Mouse (Mus musculus) kidney, adult 11 months (tissue): ENCODE measurements around the gene Acbd6.

Experiments used
- DNase-seq: peaks from one replicate; pipeline ENCODE4 v3.0.0; 2022

Gene Acbd6

DNA sequence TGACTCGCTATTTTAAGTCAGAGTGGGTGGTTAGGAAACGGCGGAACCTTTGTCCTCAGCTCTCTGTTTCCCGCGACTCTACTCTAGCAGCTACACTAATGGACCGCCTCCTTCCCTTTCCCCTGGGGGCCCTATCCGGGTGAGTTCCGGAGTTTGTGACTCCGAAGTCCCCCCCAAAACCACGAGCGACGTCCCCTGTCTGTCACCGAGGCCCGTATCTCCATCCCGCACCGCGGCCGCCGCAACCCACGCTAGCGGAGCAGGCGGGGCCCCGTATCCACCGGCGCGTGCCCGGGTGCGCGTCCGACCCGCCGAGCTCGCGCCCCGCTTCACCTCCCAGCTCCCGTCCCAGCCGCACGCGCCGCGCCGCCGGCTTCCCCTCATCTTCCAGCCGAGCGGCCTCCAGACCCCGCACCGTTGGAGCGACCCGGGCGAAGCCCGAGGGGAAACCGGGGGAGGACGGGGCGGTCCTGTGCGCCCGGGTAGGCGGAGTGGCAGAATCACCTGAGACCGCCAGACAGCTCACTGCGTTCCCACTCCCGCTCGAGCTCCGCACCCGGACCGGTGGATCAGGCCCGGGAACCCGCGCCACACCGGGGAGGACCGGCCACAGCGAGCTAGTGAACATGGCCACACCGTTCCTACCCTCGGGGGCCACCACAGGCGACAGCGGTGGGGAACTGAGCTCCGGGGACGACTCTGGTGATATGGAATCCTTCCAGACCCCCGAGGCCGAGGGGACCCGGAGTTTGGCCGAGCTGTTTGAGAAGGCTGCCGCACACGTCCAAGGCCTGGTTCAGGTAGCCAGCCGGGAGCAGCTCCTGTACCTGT is at the start of gene Acbd6:
Gene Acbd6, plus strand, starts transcription at position 109 of the 831 bp plus-strand sequence.
- peak; percentile 76 for DNase-seq

- no peak for DNase-seq
Measured at GRCm38 (mm10) chr1:155510263-155510662, 47.7 kb upstream of the Acbd6 start.

GRCm38 (mm10) chr1:155515866-155516265 is 42.1 kb upstream of the Acbd6 start:
- DNase-seq: no peak

- peak; percentile 65 for DNase-seq
Measured at GRCm38 (mm10) chr1:155516594-155516993, 41.3 kb upstream of the Acbd6 start.

GRCm38 (mm10) chr1:155517060-155517459 is 40.9 kb upstream of the Acbd6 start:
- DNase-seq: no peak

DNA sequence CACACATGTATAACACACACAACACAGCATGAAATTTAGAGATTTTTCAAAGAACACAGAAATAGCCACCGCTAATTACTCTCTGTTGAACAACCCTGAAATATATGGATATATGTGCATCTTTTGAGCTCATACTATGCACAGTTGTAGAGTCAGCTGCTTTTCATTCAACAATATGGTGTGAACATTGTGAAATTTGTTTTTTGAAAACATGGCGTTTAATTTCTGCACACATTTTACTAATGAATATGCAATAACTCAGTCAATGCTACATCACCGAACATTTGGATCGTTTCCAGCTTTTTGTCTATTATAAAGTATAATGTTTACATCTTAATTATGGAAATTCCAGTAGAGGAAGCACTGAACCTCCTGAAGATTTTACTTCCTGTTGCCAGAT is 37.6 kb upstream of the Acbd6 start:
- DNase-seq: no peak

DNA sequence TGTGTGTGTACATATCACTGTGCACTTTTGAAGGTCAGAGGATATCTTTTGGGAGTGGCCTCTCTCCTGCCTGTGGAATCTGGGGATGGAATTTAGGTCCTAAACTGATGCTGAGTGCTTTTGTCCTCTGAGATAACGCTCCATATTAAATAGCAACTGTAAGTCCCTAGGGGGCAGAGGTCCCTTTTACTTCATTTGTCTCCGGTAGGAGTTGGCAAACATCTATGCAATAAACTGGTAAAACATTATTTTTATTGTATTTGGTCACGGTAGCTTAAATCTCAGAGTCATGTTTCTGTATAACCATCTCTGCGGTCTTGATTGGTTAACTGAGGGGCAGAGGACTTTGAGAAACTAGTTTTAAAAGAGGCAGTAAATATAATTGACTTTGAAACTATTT is 35.4 kb upstream of the Acbd6 start:
- no peak for DNase-seq

DNA sequence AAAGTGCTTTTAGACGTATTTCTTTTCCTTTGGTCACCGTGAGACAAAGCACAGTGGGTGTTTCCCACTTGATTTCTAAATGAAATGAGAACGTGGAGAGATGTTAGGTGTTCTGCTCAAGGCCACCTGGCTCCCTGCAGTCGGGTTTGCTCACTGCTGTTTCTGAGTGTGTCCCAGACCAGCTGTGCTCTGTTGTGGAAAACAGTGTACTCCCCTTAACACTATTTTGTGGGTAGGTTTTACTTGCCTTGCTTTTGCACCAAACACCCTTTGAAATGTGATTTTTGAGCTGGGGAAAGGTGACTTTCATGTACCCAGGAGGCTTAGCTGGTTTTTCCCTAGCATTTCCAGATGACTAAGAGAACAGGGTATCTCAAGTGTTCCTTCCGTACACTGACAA is 31.7 kb upstream of the Acbd6 start:
- no peak for DNase-seq

DNA sequence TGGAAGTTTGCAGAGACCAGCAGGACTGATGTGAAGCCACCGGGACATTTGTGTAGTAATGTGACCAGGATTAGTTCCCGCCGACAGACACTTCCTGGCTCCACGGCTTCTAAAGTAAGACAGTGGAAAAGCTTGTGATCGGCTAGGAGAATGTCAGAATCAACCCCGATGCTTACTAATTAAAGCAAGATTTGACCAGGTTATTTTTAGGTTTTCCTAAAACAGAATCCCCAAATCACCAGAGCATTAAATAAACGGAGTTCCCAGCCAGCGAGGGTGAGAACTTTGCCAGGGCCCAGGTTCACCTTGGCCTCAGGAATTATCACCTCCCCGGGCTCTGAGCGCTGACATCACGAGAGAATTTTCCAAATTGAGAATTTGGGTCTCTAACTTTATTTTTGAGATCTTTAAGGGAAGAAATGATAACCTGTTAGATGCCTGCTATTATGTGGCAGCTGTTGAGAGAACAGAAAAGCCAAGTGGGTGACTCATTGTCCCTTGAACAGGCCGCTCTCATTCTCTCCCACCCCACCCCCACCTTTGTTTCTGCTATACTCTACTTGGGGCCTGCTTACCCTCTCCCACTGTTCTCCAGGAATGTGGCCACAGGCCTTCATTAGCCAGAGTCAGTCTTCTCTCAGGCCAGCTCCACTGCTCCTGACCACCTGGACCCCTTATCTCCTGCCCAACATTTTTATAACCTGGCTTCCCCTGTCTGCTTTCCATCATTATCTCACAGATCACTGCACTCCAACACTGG is 30.7 kb upstream of the Acbd6 start:
- DNase-seq: no peak

- no peak for DNase-seq
Measured at GRCm38 (mm10) chr1:155527787-155528158, 30.1 kb upstream of the Acbd6 start.

- DNase-seq: no peak
Measured at GRCm38 (mm10) chr1:155528405-155529119, 29.4 kb upstream of the Acbd6 start.

GRCm38 (mm10) chr1:155529120-155529963 is 28.6 kb upstream of the Acbd6 start:
- DNase-seq: no peak

GRCm38 (mm10) chr1:155530561-155531457 is 27.1 kb upstream of the Acbd6 start:
- no peak for DNase-seq

DNA sequence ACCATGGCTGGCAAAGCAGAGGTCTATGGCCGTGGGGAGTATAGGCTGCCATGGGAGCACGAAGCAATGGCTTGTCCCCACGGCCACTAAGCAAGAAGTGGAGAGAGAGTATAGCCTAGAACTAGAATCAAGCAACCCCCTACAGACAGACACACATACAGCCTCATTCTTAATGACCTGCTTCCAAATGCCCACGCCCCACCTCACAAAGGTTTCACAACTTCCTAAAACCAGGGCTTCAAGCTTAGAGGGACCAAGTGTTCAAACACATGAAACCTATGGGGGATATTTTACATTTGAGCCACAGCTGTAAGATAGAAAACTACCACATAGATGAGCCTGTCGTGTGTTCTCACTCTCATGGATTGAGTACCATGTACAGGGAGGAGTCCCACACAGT is 25.5 kb upstream of the Acbd6 start:
- DNase-seq: no peak

GRCm38 (mm10) chr1:155532833-155533688 is 24.9 kb upstream of the Acbd6 start:
- no peak for DNase-seq

DNA sequence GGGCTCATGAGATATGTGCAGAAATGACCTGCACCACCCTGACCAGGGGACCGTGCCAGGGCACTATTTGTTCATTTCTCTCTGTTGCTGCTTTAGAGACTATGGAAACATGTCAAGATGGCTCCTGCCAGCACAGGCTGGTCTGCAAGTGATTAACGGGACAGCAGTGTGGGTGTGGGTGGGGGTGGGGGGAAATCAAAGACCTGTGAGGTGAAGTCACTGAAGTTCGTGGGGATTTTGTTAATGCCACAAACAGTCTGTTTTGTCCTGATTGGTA is 24.3 kb upstream of the Acbd6 start:
- no peak for DNase-seq

GRCm38 (mm10) chr1:155537005-155537642 is 20.8 kb upstream of the Acbd6 start:
- no peak for DNase-seq

GRCm38 (mm10) chr1:155538006-155538405 is 19.9 kb upstream of the Acbd6 start:
- no peak for DNase-seq

- no peak for DNase-seq
Measured at GRCm38 (mm10) chr1:155557642-155558011, 293 bp upstream of the Acbd6 start.

- DNase-seq: no peak
Measured at GRCm38 (mm10) chr1:155560021-155560420, 2.1 kb downstream of the Acbd6 start.
